Mouse (Mus musculus): ENCODE data around the gene 2010111I01Rik.
A peak's percentile ranks its signal among the peaks of the same experiment; 100 is the strongest.
"Not testable (repeated sequence)": the region's sequence is repeated elsewhere in the genome, so short reads cannot be mapped to it uniquely, and the experiment has no call there.

Gene 2010111I01Rik

DNA sequence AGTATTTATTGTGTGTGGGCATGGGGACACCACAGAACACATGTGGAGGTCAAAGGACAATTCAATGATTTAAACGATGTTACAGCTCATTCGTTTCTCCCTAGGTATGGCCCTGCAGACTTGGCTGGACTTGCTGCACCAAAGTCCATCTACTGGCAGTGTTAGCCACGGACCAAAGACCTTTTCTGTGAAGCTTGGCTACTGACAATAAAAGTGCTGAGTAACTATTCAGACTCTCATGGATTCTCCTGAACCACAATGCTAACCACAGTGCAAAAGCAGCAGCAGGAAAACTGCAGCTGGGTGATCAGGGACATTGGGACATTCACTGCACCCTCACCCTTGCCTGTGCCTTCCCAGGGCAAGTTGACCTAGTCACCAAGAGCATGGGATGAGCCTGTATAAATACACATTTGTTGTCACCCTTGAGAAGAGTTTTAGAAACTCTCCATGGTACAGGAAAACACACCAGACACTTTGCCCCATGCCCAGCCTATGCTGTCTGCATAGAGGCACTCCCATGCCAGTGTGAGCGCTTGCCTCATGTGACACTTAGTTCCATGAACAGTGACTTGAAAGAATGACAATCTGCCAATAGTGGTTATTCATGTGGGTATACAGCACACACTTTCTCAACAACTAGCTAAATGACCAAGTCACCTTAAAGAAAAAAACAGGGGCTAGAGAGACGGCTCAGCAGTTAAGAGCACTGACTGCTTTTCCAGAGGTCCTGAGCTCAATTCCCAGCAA is 381.0 kb downstream of the 2010111I01Rik start:
- DNase-seq (ENCODE audit: low spot score), result no peak

DNA sequence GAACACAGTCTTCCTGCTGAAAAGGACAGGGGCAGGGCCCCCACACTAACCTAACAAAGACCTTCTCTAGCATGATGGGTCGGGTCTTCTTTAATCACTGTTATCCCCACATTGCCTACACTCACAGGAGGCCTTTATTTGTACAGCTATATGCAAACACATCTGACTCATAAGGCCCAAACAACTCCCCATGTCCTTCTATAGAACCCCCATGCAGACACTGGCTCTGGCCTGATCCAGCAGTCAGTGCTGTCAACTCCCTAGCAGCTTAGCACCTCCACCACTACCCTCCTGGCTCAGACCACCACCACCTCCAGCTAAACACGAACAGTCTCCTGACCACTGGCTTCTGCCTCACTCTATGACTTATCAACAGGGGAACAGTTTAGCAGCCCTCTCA is 382.9 kb downstream of the 2010111I01Rik start:
- no peak for DNase-seq (ENCODE audit: low spot score)

DNA sequence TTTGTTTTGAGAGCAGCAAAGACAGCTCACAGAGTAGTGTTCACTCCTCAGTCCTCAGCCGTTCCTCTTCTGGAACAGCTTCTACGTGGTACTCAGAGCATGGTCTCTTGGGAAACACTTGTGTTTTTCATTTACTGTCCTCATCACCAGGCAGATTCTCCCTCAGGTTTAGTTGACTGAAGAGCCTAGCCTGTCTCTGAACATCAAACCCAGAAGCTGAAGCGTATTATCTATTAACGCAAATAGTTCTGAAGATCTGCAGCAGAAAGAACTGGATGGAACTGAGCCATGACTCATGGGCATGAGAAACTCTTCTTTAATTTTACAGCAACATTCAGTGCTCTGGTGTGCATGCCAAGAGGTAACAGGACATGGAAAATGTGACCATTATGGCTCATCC is 385.4 kb downstream of the 2010111I01Rik start:
- no peak for DNase-seq (ENCODE audit: low spot score)

DNA sequence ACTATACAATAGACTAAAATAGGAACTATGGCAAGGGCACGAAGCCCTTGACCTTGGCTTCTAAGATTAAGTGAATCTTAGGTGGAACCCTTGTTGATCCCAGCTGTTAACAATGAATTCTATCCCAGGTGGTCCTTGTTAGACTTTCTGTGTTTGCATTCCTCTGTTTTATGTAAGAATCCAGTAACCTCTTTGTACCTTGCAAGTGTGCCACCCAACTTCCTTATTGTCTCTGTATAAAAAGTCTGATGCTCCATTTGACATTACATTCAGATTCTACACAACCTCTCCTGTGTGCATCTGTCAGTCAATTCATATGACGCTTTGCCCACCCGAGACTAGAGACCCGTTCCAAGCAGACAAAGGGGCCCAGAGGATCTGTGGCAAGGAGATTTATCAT is 388.6 kb downstream of the 2010111I01Rik start:
- DNase-seq (ENCODE audit: low spot score), result not testable (repeated sequence)

DNA sequence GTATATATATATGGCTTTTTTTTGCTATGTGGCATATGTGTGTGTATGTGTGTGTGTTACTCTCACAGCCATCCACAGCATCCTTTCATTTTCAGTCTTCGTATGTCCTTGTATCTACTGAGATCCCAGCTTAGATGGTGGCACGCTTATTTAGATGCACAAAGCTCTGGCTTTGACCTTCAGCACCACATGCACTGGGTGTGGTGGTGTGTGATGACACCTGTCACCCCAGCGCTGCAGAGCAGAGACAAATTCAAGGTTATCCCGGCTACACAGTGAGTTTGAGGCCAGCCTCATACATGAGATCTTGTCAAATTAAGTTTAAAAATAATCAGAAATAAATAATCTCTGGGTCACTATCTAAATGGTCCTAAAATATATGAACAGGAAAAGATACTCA is 391.4 kb downstream of the 2010111I01Rik start:
- no peak for DNase-seq (ENCODE audit: low spot score)

DNA sequence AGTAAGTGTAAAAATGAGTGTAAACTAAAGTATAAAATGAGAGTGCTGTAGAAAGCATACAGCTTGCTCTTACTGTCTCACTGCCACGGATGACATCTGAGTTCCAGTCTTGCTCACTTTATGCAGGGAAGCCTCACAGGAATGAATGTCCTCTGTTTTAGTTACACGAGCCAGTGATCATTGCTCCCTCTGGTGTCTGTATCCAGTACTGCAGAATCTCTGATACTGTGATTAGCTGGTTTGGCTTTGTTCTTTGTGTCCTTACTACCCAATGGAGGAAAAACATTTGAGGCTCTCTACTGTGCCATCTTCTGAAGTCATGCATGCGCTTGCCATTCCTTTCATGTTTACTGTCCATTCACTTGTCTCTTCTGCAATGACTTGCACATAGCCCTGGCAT is 391.9 kb downstream of the 2010111I01Rik start:
- peak; percentile 90 for DNase-seq (ENCODE audit: low spot score)

DNA sequence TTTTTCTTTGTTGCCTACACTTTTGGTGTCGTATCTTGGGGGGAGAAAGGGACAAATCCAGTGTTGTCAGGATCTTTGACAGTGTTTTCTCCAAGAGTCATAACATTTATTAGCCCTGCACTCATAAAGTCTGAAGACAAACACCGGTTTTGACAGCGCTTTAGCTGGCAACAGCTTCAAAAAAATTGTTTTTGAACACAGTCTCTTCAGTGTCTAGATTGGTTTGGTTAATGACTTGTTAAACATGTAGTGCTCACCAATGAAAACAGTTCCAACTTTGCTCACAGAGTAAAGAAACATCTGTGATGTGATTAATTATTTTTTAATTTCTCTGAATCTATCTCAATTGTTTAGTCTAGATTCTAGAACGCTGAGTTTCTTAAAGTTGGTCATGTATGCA is 394.7 kb downstream of the 2010111I01Rik start:
- DNase-seq (ENCODE audit: low spot score), result no peak

DNA sequence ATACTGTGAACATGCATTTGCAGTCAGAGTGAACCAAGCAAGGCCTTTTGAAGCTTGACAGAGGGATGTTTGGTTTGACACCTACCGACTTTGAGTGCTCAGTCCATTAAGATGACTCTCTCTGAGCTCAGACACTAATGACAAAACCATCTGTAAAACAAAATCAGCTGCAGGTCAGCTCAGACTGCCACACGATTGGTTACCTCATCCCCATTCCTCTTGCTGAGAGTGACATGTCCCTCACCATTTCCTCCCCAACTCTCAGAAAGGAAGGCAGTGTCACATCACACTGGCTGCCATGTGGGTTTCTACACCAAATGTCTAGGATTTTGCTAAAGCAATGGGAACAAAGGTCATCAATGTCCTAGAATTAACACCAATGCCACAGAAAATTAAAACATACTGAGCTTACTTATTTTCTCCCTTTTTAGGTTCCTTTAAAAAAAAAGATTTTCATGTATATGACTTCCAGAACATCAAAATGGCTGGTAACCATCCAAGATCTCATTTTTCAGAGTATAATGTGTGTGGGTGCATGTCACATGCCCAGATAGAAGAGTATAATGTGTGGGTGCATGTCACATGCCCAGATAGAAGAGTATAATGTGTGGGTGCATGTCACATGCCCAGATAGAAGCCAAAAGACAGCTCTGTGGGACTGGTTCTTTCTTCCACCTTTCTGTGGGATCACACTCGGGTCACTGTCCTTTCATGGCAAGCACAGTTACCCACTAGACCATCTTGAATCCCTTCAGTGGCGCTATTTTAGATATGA is 395.6 kb downstream of the 2010111I01Rik start:
- no peak for DNase-seq (ENCODE audit: low spot score)

DNA sequence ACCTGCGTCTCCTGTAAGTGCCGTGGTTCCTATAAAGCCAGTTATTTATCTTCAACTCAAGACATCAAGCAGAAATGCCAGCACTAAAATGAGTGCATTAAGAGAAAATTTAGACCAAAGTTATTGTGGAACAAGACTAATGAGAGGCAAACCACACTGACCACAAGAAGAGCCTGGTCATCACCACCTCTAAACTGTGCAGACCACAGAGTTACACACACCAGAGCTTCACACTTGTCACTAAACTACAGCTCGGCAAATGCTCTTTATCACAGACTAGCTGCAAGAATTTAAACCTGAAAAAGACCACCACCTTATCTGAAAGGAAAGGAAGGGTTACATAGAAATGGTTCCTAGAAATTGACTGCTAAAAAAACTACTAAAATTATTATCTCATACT is 397.1 kb downstream of the 2010111I01Rik start:
- no peak for DNase-seq (ENCODE audit: low spot score)

DNA sequence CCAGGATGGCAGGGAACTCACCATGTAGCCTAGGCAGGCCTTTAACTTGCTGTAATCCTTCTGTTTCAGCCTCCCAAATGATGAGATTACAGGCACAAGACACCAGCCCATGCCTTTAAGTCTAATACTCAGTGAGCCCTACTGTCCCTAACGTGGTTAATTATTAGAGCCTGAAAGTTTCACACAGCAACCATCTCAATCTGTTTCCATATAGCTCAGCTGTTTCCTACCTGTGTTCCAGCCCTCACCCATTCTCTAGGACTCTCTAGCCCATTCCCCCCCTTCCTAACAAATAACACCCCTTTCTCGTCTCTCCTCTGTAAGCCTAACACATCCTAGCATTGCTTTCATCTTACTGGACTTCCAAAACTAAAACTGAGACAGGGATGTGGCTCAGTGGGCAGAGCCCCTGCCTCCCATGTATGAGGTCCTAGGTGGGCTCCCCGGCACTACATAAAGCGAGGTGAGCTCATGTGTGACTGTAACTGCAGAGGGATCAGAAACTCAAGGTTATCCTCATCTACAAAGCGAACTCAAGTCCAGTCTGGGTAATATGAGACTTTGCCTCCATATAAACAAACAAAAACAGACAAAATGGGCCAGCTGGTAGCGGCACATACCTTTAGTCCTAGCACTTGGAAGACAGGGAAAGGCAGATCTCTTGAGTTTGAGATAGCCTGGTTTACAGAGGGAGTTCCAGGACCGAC is 408.9 kb downstream of the 2010111I01Rik start:
- DNase-seq (ENCODE audit: low spot score), result no peak

Data from layer of hippocampus, adult 11-12 months (tissue).